Mouse (Mus musculus) forebrain, embryonic 14.5 days (tissue): ENCODE data around the gene Rims3. TPM values are rescaled to one million over a fixed set of nuclear protein-coding genes. Genes with fewer than 3 reads are reported as not detected.
A peak's percentile ranks its signal among the peaks of the same experiment; 100 is the strongest.

Experiments used
- ATAC-seq: fragments of 200-750 bp; cut with Nextera tagmentation; 2 replicates; pipeline ENCODE4 v1.8.0; 2017; ENCODE audit warnings: mild to moderate bottlenecking, moderate library complexity
- DNase-seq: peaks from one replicate; pipeline ENCODE4 v3.0.0-alpha.2; 2015; ENCODE audit warnings: low spot score
- H3K27ac ChIP-seq: fragments of 300-500 bp; sonication (generic); 2 replicates; pipeline ENCODE4 v1.5.1; 2014; ENCODE audit warnings: low read depth, mild to moderate bottlenecking, control low read depth, low read length, moderate library complexity
- H3K27me3 ChIP-seq: fragments of 300-500 bp; sonication (generic); replicated peaks from 2 replicates; pipeline ENCODE4 v1.6.1; 2014; ENCODE audit warnings: low read length, control low read depth, mixed read lengths; ENCODE audit not compliant: control insufficient read depth, insufficient read depth
- H3K36me3 ChIP-seq: fragments of 300-500 bp; sonication (generic); 2 replicates; pipeline ENCODE4 v1.6.1; 2014; ENCODE audit warnings: low read length, control low read depth; ENCODE audit not compliant: control insufficient read depth, insufficient read depth
- H3K4me1 ChIP-seq: fragments of 300-500 bp; sonication (generic); 2 replicates; pipeline ENCODE4 v1.6.1; 2014; ENCODE audit warnings: antibody characterized with exemption, low read length, control low read depth; ENCODE audit not compliant: control insufficient read depth, insufficient read depth
- H3K4me2 ChIP-seq: fragments of 300-500 bp; sonication (generic); 2 replicates; pipeline ENCODE4 v1.6.1; 2014; ENCODE audit warnings: mild to moderate bottlenecking, control low read depth, low read length
- H3K4me3 ChIP-seq: fragments of 300-500 bp; sonication (generic); 2 replicates; pipeline ENCODE4 v1.5.1; 2014; ENCODE audit warnings: low read depth, low read length, control low read depth
- H3K9ac ChIP-seq: fragments of 300-500 bp; sonication (generic); 2 replicates; pipeline ENCODE4 v1.6.1; 2014; ENCODE audit warnings: mild to moderate bottlenecking, low read length, control low read depth, moderate library complexity
- H3K9me3 ChIP-seq: fragments of 300-500 bp; sonication (generic); replicated peaks from 2 replicates; pipeline ENCODE4 v1.6.1; 2016; ENCODE audit warnings: low read length, control low read depth, mixed read lengths; ENCODE audit not compliant: control insufficient read depth
- WGBS: fragments of 180-500 bp; shearing (Covaris S2); extraction: QIAGEN DNeasy Blood & Tissue Kit; methylation state at CpG from one replicate; pipeline ENCODE4 v1.1.7; 2014; 5-methylcytosine and 5-hydroxymethylcytosine counted together
- polyA plus RNA-seq: library from polyadenylated mRNA; unstranded; fragments of >200 nt; fragmentation: Nextera tagmentation; extraction: Ambion mirVana; gene quantifications from 2 replicates; pipeline ENCODE4 v1.2.1, GENCODE M21; 2014

The Rims3 gene
- polyA plus RNA-seq, 1 experiment from 2014 or later, result 8.1 TPM

GRCm38 (mm10) chr4:120893656-120894401 is 39.2 kb downstream of the Rims3 start:
- H3K27me3 ChIP-seq, result no peaks in the 10 kb centered on the region
- H3K4me1 ChIP-seq, result no peaks in the 10 kb centered on the region
- WGBS, result 81% methylated on average over 11 of the region's 11 CpGs
- H3K36me3 ChIP-seq, result no peaks in the 10 kb centered on the region
- no peak overlapping the region for H3K27ac ChIP-seq
- H3K4me3 ChIP-seq, result no peak overlapping the region
- DNase-seq, result no peak
- no peak overlapping the region for H3K4me2 ChIP-seq
- no peaks in the 10 kb centered on the region for H3K9me3 ChIP-seq
- H3K9ac ChIP-seq, result no peak overlapping the region
- ATAC-seq, result no peak

GRCm38 (mm10) chr4:120894584-120894983 is 40.0 kb downstream of the Rims3 start:
- H3K27ac ChIP-seq, result no peak overlapping the region
- H3K9ac ChIP-seq, result no peak overlapping the region
- no peak for DNase-seq
- H3K4me3 ChIP-seq, result no peak overlapping the region
- no peak overlapping the region for H3K4me2 ChIP-seq
- no peak for ATAC-seq
- no peaks in the 10 kb centered on the region for H3K27me3 ChIP-seq
- H3K36me3 ChIP-seq, result no peaks in the 10 kb centered on the region
- H3K4me1 ChIP-seq, result no peaks in the 10 kb centered on the region
- whole genome bisulfite sequencing, result 81% methylated on average over 11 of the region's 11 CpGs
- H3K9me3 ChIP-seq, result no peaks in the 10 kb centered on the region

GRCm38 (mm10) chr4:120895226-120895625 is 40.6 kb downstream of the Rims3 start:
- DNase-seq, result no peak
- no peaks in the 10 kb centered on the region for H3K4me1 ChIP-seq
- H3K27ac ChIP-seq, result no peak overlapping the region
- no peaks in the 10 kb centered on the region for H3K27me3 ChIP-seq
- no peak overlapping the region for H3K9ac ChIP-seq
- H3K36me3 ChIP-seq, result no peaks in the 10 kb centered on the region
- H3K9me3 ChIP-seq, result no peaks in the 10 kb centered on the region
- ATAC-seq, result no peak
- H3K4me3 ChIP-seq, result no peak overlapping the region
- 61% methylated on average over 7 of the region's 7 CpGs for WGBS
- no peak overlapping the region for H3K4me2 ChIP-seq

GRCm38 (mm10) chr4:120895810-120896584 is 41.4 kb downstream of the Rims3 start:
- H3K9ac ChIP-seq, result no peak overlapping the region
- DNase-seq (no peak), ATAC-seq (no peak)
- no peaks in the 10 kb centered on the region for H3K4me1 ChIP-seq
- no peaks in the 10 kb centered on the region for H3K36me3 ChIP-seq
- H3K4me3 ChIP-seq, result no peak overlapping the region
- no peaks in the 10 kb centered on the region for H3K9me3 ChIP-seq
- H3K27me3 ChIP-seq, result no peaks in the 10 kb centered on the region
- no peak overlapping the region for H3K4me2 ChIP-seq
- no peak overlapping the region for H3K27ac ChIP-seq
- 82% methylated on average over 7 of the region's 7 CpGs for WGBS

DNA sequence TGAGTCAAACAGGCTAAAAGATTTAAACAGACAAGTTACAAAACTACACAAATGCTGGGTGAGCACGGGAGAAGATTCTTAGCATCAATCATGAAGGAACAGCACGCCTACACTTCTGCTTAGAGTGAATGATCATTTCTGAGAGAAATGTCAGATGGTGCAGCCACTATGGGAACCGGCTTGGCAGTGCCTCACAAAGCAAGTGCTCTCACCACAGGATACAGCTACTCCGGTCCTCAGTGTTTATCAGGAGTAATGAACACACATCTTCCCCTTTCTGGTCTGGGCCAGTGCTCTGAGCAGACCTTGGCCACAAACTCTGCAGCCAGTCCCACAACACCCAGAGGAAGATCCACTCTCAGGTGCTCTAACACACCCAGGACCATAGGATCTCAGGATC is 49.9 kb downstream of the Rims3 start:
- H3K9me3 ChIP-seq, result no peaks in the 10 kb centered on the region
- no peaks in the 10 kb centered on the region for H3K4me1 ChIP-seq
- H3K27ac ChIP-seq, result no peak overlapping the region
- no peak overlapping the region for H3K4me2 ChIP-seq
- no peak for DNase-seq
- 82% methylated on average over 4 of the region's 4 CpGs for WGBS
- no peaks in the 10 kb centered on the region for H3K27me3 ChIP-seq
- H3K9ac ChIP-seq, result no peak overlapping the region
- no peaks in the 10 kb centered on the region for H3K36me3 ChIP-seq
- no peak overlapping the region for H3K4me3 ChIP-seq
- no peak for ATAC-seq

GRCm38 (mm10) chr4:120905644-120906043 is 51.0 kb downstream of the Rims3 start:
- no peaks in the 10 kb centered on the region for H3K27me3 ChIP-seq
- H3K36me3 ChIP-seq, result no peaks in the 10 kb centered on the region
- no peaks in the 10 kb centered on the region for H3K4me1 ChIP-seq
- no peak for DNase-seq
- H3K4me2 ChIP-seq, result no peak overlapping the region
- H3K27ac ChIP-seq, result no peak overlapping the region
- no peak overlapping the region for H3K4me3 ChIP-seq
- 81% methylated on average over 5 of the region's 5 CpGs for WGBS
- H3K9me3 ChIP-seq, result no peaks in the 10 kb centered on the region
- ATAC-seq, result no peak
- H3K9ac ChIP-seq, result no peak overlapping the region

DNA sequence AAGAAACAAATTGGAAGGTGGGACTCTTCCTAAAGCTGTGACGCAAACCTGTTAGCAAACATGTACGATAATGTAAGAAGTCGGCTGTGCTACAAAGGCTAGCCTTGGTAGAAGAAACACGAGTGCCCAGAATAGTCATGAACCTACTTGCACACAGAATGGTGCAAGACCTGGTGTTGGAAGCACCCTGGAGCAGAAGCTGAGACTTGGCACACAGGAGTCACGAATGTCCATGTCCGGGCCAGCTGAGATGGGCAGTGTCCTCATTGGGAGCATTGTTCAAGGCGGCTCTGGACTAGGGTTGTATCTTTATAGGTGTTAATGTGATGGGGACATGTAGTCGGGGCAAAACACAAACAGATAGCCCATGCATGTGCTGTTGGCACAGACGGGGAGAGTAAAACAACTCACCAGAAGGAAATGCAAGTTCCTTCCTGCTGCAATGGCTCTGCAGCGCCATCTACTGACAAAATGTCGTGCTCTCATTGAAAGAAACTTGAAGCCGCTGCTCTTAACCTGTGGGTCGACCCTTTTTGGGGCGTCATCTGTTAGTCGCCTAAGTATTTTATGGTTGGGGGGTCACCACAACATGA is 55.0 kb downstream of the Rims3 start:
- DNase-seq (peak; percentile 91), ATAC-seq (peak; percentile 55)
- Histone ChIP-seq H3K4me3 (no peak overlapping the region), H3K27me3 (no peaks in the 10 kb centered on the region), H3K36me3 (no peaks in the 10 kb centered on the region), H3K9ac (no peak overlapping the region; the same call in 1 of the 2 replicates), H3K27ac (no peak overlapping the region), H3K4me2 (no peak overlapping the region), H3K9me3 (no peaks in the 10 kb centered on the region), H3K4me1 (no peaks in the 10 kb centered on the region)
- 32% methylated on average over 15 of the region's 15 CpGs for WGBS

GRCm38 (mm10) chr4:120911086-120911485 is 56.5 kb downstream of the Rims3 start:
- H3K9ac ChIP-seq, result no peak overlapping the region

DNA sequence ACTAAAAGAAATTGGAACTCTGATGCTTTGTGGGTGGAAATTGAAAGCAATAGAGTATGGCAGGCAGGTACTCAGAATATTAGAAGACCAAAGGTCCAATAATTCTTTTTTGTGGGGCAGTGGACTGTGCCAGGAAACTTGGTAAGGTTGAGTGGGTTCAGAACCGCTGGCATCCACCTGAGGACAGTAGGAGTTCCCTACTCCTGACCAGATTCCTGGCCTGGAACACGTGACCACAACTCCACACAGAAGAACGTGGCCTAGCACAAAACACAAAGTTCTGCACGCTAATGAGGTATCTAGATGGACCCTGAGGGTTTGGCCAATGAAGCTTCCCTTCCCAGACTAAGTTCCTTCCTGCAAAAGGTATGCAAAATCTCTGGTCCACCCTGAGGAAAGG is 58.2 kb downstream of the Rims3 start:
- ATAC-seq, result no peak
- DNase-seq, result no peak
- H3K4me1 ChIP-seq, result no peaks in the 10 kb centered on the region
- no peak overlapping the region for H3K4me3 ChIP-seq
- no peak overlapping the region for H3K27ac ChIP-seq
- H3K36me3 ChIP-seq, result no peaks in the 10 kb centered on the region
- no peaks in the 10 kb centered on the region for H3K9me3 ChIP-seq
- no peaks in the 10 kb centered on the region for H3K27me3 ChIP-seq
- WGBS, result 49% methylated on average over 4 of the region's 4 CpGs
- no peak overlapping the region for H3K4me2 ChIP-seq
- H3K9ac ChIP-seq, result no peak overlapping the region

More at GRCm38 (mm10) chr4:120911086-120911485, 56.5 kb downstream of the Rims3 start:
- Histone ChIP-seq H3K4me2 (no peak overlapping the region), H3K9me3 (no peaks in the 10 kb centered on the region), H3K4me1 (no peaks in the 10 kb centered on the region), H3K27me3 (no peaks in the 10 kb centered on the region), H3K27ac (no peak overlapping the region), H3K36me3 (no peaks in the 10 kb centered on the region), H3K4me3 (no peak overlapping the region)
- 85% methylated on average over 6 of the region's 6 CpGs for whole genome bisulfite sequencing
- no peak for DNase-seq
- ATAC-seq, result no peak
